Mouse (Mus musculus): ENCODE measurements at regions not wholly inside any gene's neighbourhood (a gene's known extent, or its start where the extent isn't known, plus 50 kb on each side); places are given as distances from the start of the nearest gene placed in this dataset.

- DNase-seq, result no peak
- intact Hi-C loops (cut with DNase I), result no loop called here
These were observed 338.9 kb downstream of the Rps24 start for GRCm38 (mm10) chr14:24825722-24826386.

- intact Hi-C loops (cut with DNase I), result no loop called here
- no peak for DNase-seq
These were observed 339.8 kb downstream of the Rps24 start for GRCm38 (mm10) chr14:24826471-24827337.

GRCm38 (mm10) chr14:24827381-24828031 lies 340.6 kb downstream of the Rps24 start:
- no peak for DNase-seq
- intact Hi-C loops (cut with DNase I), result no loop called here

GRCm38 (mm10) chr14:24829001-24829400 lies 342.1 kb downstream of the Rps24 start:
- no peak for DNase-seq
- intact Hi-C loops (cut with DNase I), result no loop called here

GRCm38 (mm10) chr14:24833211-24833610 lies 346.3 kb downstream of the Rps24 start:
- DNase-seq, result no peak
- intact Hi-C loops (cut with DNase I), result no loop called here

- intact Hi-C loops (cut with DNase I), result no loop called here
- DNase-seq, result no peak
These were observed 351.3 kb downstream of the Rps24 start for GRCm38 (mm10) chr14:24838219-24838618.

GRCm38 (mm10) chr14:24839056-24839455 lies 352.1 kb downstream of the Rps24 start:
- DNase-seq, result no peak
- intact Hi-C loops (cut with DNase I), result no loop called here

GRCm38 (mm10) chr14:24841715-24842496 lies 355.0 kb downstream of the Rps24 start:
- DNase-seq, result no peak
- intact Hi-C loops (cut with DNase I), result no loop called here

- intact Hi-C loops (cut with DNase I), result no loop called here
- DNase-seq, result no peak
These were observed 356.7 kb downstream of the Rps24 start for GRCm38 (mm10) chr14:24843626-24844025.

- intact Hi-C loops (cut with DNase I), result no loop called here
- DNase-seq, result no peak
These were observed 363.6 kb downstream of the Rps24 start for GRCm38 (mm10) chr14:24850491-24850890.

GRCm38 (mm10) chr14:24854459-24854858 lies 367.5 kb downstream of the Rps24 start:
- DNase-seq, result no peak
- intact Hi-C loops (cut with DNase I), result no loop called here

- intact Hi-C loops (cut with DNase I), result no loop called here
- DNase-seq, result no peak
These were observed 375.2 kb downstream of the Rps24 start for GRCm38 (mm10) chr14:24862171-24862570.

GRCm38 (mm10) chr14:24862661-24863060 lies 375.7 kb downstream of the Rps24 start:
- intact Hi-C loops (cut with DNase I), result no loop called here
- DNase-seq, result no peak

GRCm38 (mm10) chr14:24863116-24863515 lies 376.2 kb downstream of the Rps24 start:
- intact Hi-C loops (cut with DNase I), result no loop called here
- no peak for DNase-seq

GRCm38 (mm10) chr14:24865579-24866230 lies 378.8 kb downstream of the Rps24 start:
- intact Hi-C loops (cut with DNase I), result no loop called here
- DNase-seq, result peak; percentile 21 to 44

GRCm38 (mm10) chr14:24867816-24868215 lies 380.9 kb downstream of the Rps24 start:
- no peak for DNase-seq
- intact Hi-C loops (cut with DNase I), result no loop called here

GRCm38 (mm10) chr14:24868756-24869155 lies 381.8 kb downstream of the Rps24 start:
- intact Hi-C loops (cut with DNase I), result no loop called here
- no peak for DNase-seq

GRCm38 (mm10) chr14:24870246-24870645 lies 383.3 kb downstream of the Rps24 start:
- intact Hi-C loops (cut with DNase I), result no loop called here
- DNase-seq, result no peak

GRCm38 (mm10) chr14:24871392-24871998 lies 384.6 kb downstream of the Rps24 start:
- intact Hi-C loops (cut with DNase I), result no loop called here
- no peak for DNase-seq

- intact Hi-C loops (cut with DNase I), result no loop called here
- DNase-seq, result no peak
These were observed 386.0 kb downstream of the Rps24 start for GRCm38 (mm10) chr14:24872931-24873330.

Data from heart, postnatal 14 days (tissue).